In the genomic region with DNA sequence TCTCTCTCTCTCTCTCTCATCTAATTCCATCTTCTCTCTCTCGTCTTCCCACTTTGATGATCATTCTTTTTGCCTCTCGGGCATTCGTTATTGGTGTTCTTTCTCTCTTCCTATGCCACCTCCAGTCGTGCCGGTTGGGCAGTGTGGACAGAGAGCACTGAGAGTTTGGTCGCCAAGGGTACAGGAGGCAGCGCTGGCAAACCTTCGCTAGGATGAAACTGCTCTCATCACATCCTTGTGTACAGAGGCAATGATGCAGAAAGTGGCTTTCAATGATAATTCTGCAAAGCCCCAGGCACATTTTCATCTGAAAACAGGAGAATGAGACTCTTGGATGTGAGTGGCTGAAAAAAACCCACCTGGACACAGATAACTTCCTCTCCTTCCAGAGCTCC, we compare ENCODE assay signal across 18 mouse cellular contexts.
DNase-seq lines count a peak whose midpoint lies in the region; ATAC-seq lines count a peak whose summit lies in the region.
"Had no signal": no experiment of that assay in that cellular context is flagged by ENCODE, and none has a peak within 500 bp of the region (broad histone marks: within the 10 kb centered on the region; RNA-seq: fewer than 3 reads in every experiment).

No protein-coding gene starts in this region.

- peak overlapping the region; percentile 44; the same call in 1 of the 2 replicates for H3K27ac ChIP-seq in hindbrain, embryonic 12.5 days
- H3K27ac ChIP-seq in midbrain, embryonic 11.5 days (ENCODE audit: low read depth, low read length): no peak overlapping the region
- no peak overlapping the region for H3K27ac ChIP-seq in neural tube, embryonic 15.5 days (replicated peaks)
- H3K27ac ChIP-seq: embryonic facial prominence, embryonic 12.5 days; heart, embryonic 15.5 days; kidney, embryonic 15.5 days; layer of hippocampus, adult 2 months; macrophage had no signal

- peak; percentile 29 for DNase-seq in left cerebral cortex, postnatal 4 days
- no peak for DNase-seq in left cerebral cortex, adult 18-20 months (ENCODE audit: low spot score in 2 of 2)
- DNase-seq in midbrain, embryonic 11.5 days (ENCODE audit: low spot score, missing footprints): peak; percentile 86
- no peak for DNase-seq in urinary bladder, postnatal 4 days (ENCODE audit: low spot score in 2 of 2)
- DNase-seq in right cerebral cortex, postnatal 36 days (ENCODE audit: low spot score in 2 of 2): no peak
- DNase-seq: adrenal gland, postnatal 14 days; cerebellum, adult 9-11 months; heart, adult 18-20 months; liver; thymus, adult 2 months had no signal

- ATAC-seq in hindbrain, embryonic 12.5 days (ENCODE audit: low FRiP score): peak; percentile 82
- ATAC-seq in midbrain, embryonic 11.5 days (ENCODE audit: low FRiP score): peak; percentile 72
- ATAC-seq in neural tube, embryonic 15.5 days (ENCODE audit: low FRiP score): no peak

- WGBS in hindbrain, embryonic 12.5 days: 42% methylated on average over 8 of the region's 8 CpGs
- 64% methylated on average over 8 of the region's 8 CpGs for WGBS in midbrain, embryonic 11.5 days
- WGBS in neural tube, embryonic 15.5 days: 50% methylated on average over 8 of the region's 8 CpGs

- H3K4me2 ChIP-seq in hindbrain, embryonic 12.5 days (replicated peaks): peak overlapping the region; percentile 30
- H3K4me2 ChIP-seq in midbrain, embryonic 11.5 days: no peak overlapping the region; the same call in 1 of the 2 replicates
- H3K4me2 ChIP-seq in neural tube, embryonic 15.5 days: peak overlapping the region; percentile 22
- H3K4me2 ChIP-seq: embryonic facial prominence, embryonic 12.5 days; heart, embryonic 15.5 days; kidney, embryonic 15.5 days; lung, embryonic 14.5 days had no signal

- 0 out of 2 replicates have a peak, but pooled peaks cover 3% of the 10 kb centered on the region for H3K27me3 ChIP-seq in hindbrain, embryonic 12.5 days
- H3K27me3 ChIP-seq in midbrain, embryonic 11.5 days (ENCODE audit: control insufficient read depth, insufficient read depth, low read length): no peaks in the 10 kb centered on the region
- H3K27me3 ChIP-seq in neural tube, embryonic 15.5 days (replicated peaks): no peaks in the 10 kb centered on the region
- H3K27me3 ChIP-seq: embryonic facial prominence, embryonic 12.5 days; heart, embryonic 15.5 days; kidney, embryonic 15.5 days had no signal

- no peaks in the 10 kb centered on the region for H3K36me3 ChIP-seq in hindbrain, embryonic 12.5 days
- no peaks in the 10 kb centered on the region for H3K36me3 ChIP-seq in midbrain, embryonic 11.5 days (ENCODE audit: control insufficient read depth, insufficient read depth, low read length)
- no peaks in the 10 kb centered on the region for H3K36me3 ChIP-seq in neural tube, embryonic 15.5 days
- H3K36me3 ChIP-seq: embryonic facial prominence, embryonic 12.5 days; heart, embryonic 15.5 days; kidney, embryonic 15.5 days had no signal

- H3K4me3 ChIP-seq in hindbrain, embryonic 12.5 days: no peak overlapping the region
- no peak overlapping the region for H3K4me3 ChIP-seq in midbrain, embryonic 11.5 days (ENCODE audit: low read depth, low read length)
- no peak overlapping the region for H3K4me3 ChIP-seq in neural tube, embryonic 15.5 days (replicated peaks)
- H3K4me3 ChIP-seq: embryonic facial prominence, embryonic 12.5 days; heart, embryonic 15.5 days; kidney, embryonic 15.5 days; layer of hippocampus, adult 2 months had no signal

- intact Hi-C loops in left cerebral cortex, postnatal 4 days (cut with DNase I): no loop called here

- H3K9ac ChIP-seq in hindbrain, embryonic 12.5 days: no peak overlapping the region
- no peak overlapping the region for H3K9ac ChIP-seq in midbrain, embryonic 11.5 days (ENCODE audit: low read length)
- H3K9ac ChIP-seq in neural tube, embryonic 15.5 days (replicated peaks): no peak overlapping the region
- H3K9ac ChIP-seq: embryonic facial prominence, embryonic 12.5 days; heart, embryonic 15.5 days; kidney, embryonic 15.5 days; lung, embryonic 14.5 days had no signal

- peaks cover 8% of the 10 kb centered on the region; the same call in 1 of the 2 replicates for H3K4me1 ChIP-seq in hindbrain, embryonic 12.5 days
- no peaks in the 10 kb centered on the region; the same call in 1 of the 2 replicates for H3K4me1 ChIP-seq in midbrain, embryonic 11.5 days (ENCODE audit: control insufficient read depth, insufficient read depth, low read length)
- H3K4me1 ChIP-seq in neural tube, embryonic 15.5 days: 0 out of 2 replicates have a peak, but pooled peaks cover 3% of the 10 kb centered on the region
- H3K4me1 ChIP-seq: embryonic facial prominence, embryonic 12.5 days; heart, embryonic 15.5 days had no signal

- H3K9me3 ChIP-seq in hindbrain, embryonic 12.5 days (replicated peaks): no peaks in the 10 kb centered on the region
- H3K9me3 ChIP-seq in midbrain, embryonic 11.5 days (ENCODE audit: control insufficient read depth, low read length): no peaks in the 10 kb centered on the region
- no peaks in the 10 kb centered on the region for H3K9me3 ChIP-seq in neural tube, embryonic 15.5 days (replicated peaks)
- H3K9me3 ChIP-seq: embryonic facial prominence, embryonic 12.5 days; heart, embryonic 15.5 days; kidney, embryonic 15.5 days had no signal

Comparison
In these comparisons a context has a peak if more than half of its experiments do, and no peak if none do; other contexts are left out.
1. DNase-seq: peak in left cerebral cortex, postnatal 4 days (single experiment) and midbrain, embryonic 11.5 days (single experiment); none in left cerebral cortex, adult 18-20 months (0 of 2), urinary bladder, postnatal 4 days (0 of 2) and right cerebral cortex, postnatal 36 days (0 of 2).